Mouse (Mus musculus): ENCODE data around the gene Nqo1. TPM values are rescaled to one million over a fixed set of nuclear protein-coding genes. Genes with fewer than 3 reads are reported as not detected.

The Nqo1 gene
- polyA plus RNA-seq, 1 experiment from 2014 or later: 3.3 TPM

DNA sequence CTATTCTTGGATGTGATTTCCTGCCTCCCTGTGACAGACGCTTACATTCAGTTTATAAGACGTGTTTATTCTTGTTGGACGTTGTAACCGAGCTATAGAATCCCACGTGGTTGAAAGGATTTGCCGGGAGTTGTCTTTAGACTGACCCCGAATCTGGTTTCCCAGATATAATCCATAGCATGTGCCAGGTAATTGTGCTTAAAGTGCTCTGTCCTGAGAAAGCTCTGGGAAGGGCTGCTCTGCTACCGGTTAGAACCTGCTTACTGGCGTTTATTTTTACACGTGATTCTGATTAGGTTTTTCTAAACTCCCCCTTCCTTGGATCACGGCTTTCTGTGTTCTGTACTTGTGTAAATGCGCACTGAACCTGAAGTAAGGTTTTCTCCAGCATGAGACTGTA lies 5.3 kb downstream of the Nqo1 start:
- no peaks in the 10 kb centered on the region for H3K27me3 ChIP-seq
- H3K9me3 ChIP-seq: no peaks in the 10 kb centered on the region
- no peak overlapping the region for H3K4me2 ChIP-seq (replicated peaks)
- 66% methylated on average over 12 of the region's 12 CpGs for WGBS
- no peak overlapping the region for H3K9ac ChIP-seq (replicated peaks)
- H3K36me3 ChIP-seq: no peaks in the 10 kb centered on the region
- peaks cover 3% of the 10 kb centered on the region; the same call in 1 of the 2 replicates for H3K4me1 ChIP-seq (replicated peaks)
- H3K4me3 ChIP-seq (replicated peaks): no peak overlapping the region
- H3K27ac ChIP-seq: no peak overlapping the region
- ATAC-seq: no peak

- Histone ChIP-seq H3K9me3 (no peaks in the 10 kb centered on the region), H3K27me3 (no peaks in the 10 kb centered on the region), H3K4me1 (replicated peaks) (no peaks in the 10 kb centered on the region), H3K9ac (replicated peaks) (no peak overlapping the region), H3K4me3 (replicated peaks) (no peak overlapping the region), H3K36me3 (no peaks in the 10 kb centered on the region), H3K27ac (no peak overlapping the region), H3K4me2 (replicated peaks) (no peak overlapping the region)
- whole genome bisulfite sequencing: 90% methylated on average over 10 of the region's 10 CpGs
- ATAC-seq: no peak
Observed at GRCm38 (mm10) chr8:107396106-107396670, 6.8 kb downstream of the Nqo1 start.

- H3K9ac ChIP-seq (replicated peaks): no peak overlapping the region
- H3K27me3 ChIP-seq: no peaks in the 10 kb centered on the region
- no peak for ATAC-seq
- H3K4me1 ChIP-seq (replicated peaks): no peaks in the 10 kb centered on the region
- H3K36me3 ChIP-seq: no peaks in the 10 kb centered on the region
- H3K27ac ChIP-seq: no peak overlapping the region
- H3K4me3 ChIP-seq (replicated peaks): no peak overlapping the region
- no peaks in the 10 kb centered on the region for H3K9me3 ChIP-seq
- H3K4me2 ChIP-seq (replicated peaks): no peak overlapping the region
Observed at GRCm38 (mm10) chr8:107395397-107395796, 7.6 kb downstream of the Nqo1 start.

DNA sequence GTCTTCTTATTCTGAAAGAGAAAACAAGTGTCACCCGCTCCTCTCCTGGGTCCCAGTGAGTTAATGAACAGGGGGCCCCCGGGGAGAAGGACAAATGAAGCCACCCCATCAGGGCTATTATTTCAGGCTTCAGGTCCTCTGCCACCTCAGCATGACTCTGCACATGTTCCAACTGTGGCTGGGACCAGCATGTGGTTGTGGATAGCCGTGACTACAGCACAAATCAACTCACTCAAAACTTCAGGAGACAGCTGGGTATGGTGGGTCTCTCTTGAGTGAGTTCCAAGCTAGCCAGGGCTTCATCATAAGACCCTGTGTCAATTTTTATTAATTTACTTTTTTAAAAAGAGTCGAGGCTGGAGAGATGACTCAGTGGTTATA lies 11.9 kb downstream of the Nqo1 start:
- H3K4me2 ChIP-seq (replicated peaks): no peak overlapping the region
- H3K9ac ChIP-seq (replicated peaks): no peak overlapping the region
- no peak for ATAC-seq
- no peaks in the 10 kb centered on the region for H3K27me3 ChIP-seq
- H3K9me3 ChIP-seq: no peaks in the 10 kb centered on the region
- no peak overlapping the region for H3K4me3 ChIP-seq (replicated peaks)
- no peak overlapping the region for H3K27ac ChIP-seq
- 80% methylated on average over 4 of the region's 4 CpGs for WGBS
- H3K4me1 ChIP-seq (replicated peaks): no peaks in the 10 kb centered on the region
- H3K36me3 ChIP-seq: no peaks in the 10 kb centered on the region

- Histone ChIP-seq H3K9ac (replicated peaks) (no peak overlapping the region), H3K4me1 (replicated peaks) (no peaks in the 10 kb centered on the region), H3K9me3 (no peaks in the 10 kb centered on the region), H3K27me3 (no peaks in the 10 kb centered on the region), H3K4me2 (replicated peaks) (no peak overlapping the region), H3K27ac (no peak overlapping the region), H3K4me3 (replicated peaks) (no peak overlapping the region), H3K36me3 (no peaks in the 10 kb centered on the region)
- ATAC-seq: no peak
- 93% methylated on average over 16 of the region's 16 CpGs for WGBS
Observed at GRCm38 (mm10) chr8:107390476-107391135, 12.4 kb downstream of the Nqo1 start.

DNA sequence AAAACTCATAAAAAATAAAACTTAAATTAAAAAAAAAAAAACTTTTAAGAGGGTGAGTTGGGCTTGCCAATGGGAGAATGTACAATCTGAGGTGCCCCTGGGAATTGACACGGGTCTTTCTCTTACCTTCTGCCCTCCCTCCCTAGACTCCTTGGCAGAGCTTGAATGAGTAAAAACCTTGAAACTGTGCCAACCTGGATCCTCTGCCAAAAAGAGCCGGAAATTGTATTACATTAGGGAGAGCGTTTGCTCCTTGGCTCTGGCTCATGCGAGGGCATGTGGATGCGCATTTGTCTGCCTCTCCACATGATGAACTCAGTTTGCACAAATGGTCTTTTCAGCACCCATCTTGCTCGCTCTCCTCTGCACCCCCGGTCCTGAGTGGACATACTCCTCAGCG lies 13.4 kb downstream of the Nqo1 start:
- Histone ChIP-seq H3K9me3 (no peaks in the 10 kb centered on the region), H3K36me3 (no peaks in the 10 kb centered on the region), H3K27me3 (no peaks in the 10 kb centered on the region), H3K4me1 (replicated peaks) (no peaks in the 10 kb centered on the region), H3K9ac (replicated peaks) (no peak overlapping the region), H3K27ac (no peak overlapping the region), H3K4me3 (replicated peaks) (no peak overlapping the region), H3K4me2 (replicated peaks) (no peak overlapping the region)
- no peak for ATAC-seq
- WGBS: 78% methylated on average over 8 of the region's 8 CpGs

- H3K9me3 ChIP-seq: no peaks in the 10 kb centered on the region
- no peak overlapping the region for H3K4me3 ChIP-seq (replicated peaks)
- no peaks in the 10 kb centered on the region for H3K36me3 ChIP-seq
- no peaks in the 10 kb centered on the region for H3K27me3 ChIP-seq
- no peak for ATAC-seq
- no peak overlapping the region for H3K4me2 ChIP-seq (replicated peaks)
- 69% methylated on average over 5 of the region's 5 CpGs for WGBS
- no peaks in the 10 kb centered on the region for H3K4me1 ChIP-seq (replicated peaks)
- H3K27ac ChIP-seq: no peak overlapping the region
- no peak overlapping the region for H3K9ac ChIP-seq (replicated peaks)
Observed at GRCm38 (mm10) chr8:107387861-107388260, 15.1 kb downstream of the Nqo1 start.

GRCm38 (mm10) chr8:107386642-107387041 lies 16.4 kb downstream of the Nqo1 start:
- Histone ChIP-seq H3K27ac (no peak overlapping the region), H3K9me3 (no peaks in the 10 kb centered on the region), H3K4me3 (replicated peaks) (no peak overlapping the region), H3K27me3 (no peaks in the 10 kb centered on the region), H3K9ac (replicated peaks) (no peak overlapping the region), H3K36me3 (no peaks in the 10 kb centered on the region), H3K4me2 (replicated peaks) (no peak overlapping the region), H3K4me1 (replicated peaks) (no peaks in the 10 kb centered on the region)
- ATAC-seq: no peak
- 36% methylated on average over 3 of the region's 3 CpGs for WGBS

GRCm38 (mm10) chr8:107386171-107386570 lies 16.8 kb downstream of the Nqo1 start:
- no peaks in the 10 kb centered on the region for H3K4me1 ChIP-seq (replicated peaks)
- H3K27ac ChIP-seq: no peak overlapping the region
- no peak overlapping the region for H3K9ac ChIP-seq (replicated peaks)
- no peak for ATAC-seq
- no peak overlapping the region for H3K4me2 ChIP-seq (replicated peaks)
- H3K9me3 ChIP-seq: no peaks in the 10 kb centered on the region
- 66% methylated on average over 5 of the region's 5 CpGs for WGBS
- no peaks in the 10 kb centered on the region for H3K27me3 ChIP-seq
- no peaks in the 10 kb centered on the region for H3K36me3 ChIP-seq
- no peak overlapping the region for H3K4me3 ChIP-seq (replicated peaks)

- H3K36me3 ChIP-seq: peaks cover 7% of the 10 kb centered on the region
- WGBS: 87% methylated on average over 2 of the region's 2 CpGs
Observed at GRCm38 (mm10) chr8:107385063-107385462, 17.9 kb downstream of the Nqo1 start.

DNA sequence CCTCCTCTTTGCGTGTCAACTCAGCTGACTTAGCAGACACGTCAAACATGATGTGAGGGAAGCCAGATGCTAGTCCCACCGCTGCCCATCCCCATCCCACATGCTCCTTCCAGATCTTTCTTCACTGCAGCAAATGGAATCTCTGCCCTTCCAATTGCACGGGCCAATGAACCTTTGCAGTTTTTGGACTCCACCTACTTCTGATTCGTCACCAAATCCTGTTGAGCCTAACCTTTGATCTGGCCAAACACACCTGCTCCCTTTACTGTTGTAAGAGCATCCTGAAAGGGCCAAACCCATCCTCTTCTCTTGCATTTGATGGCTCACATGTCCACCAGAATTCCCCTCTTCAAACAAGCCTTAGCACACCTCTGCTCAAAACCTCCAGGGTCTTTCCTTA lies 18.4 kb downstream of the Nqo1 start:
- peaks cover 9% of the 10 kb centered on the region for H3K36me3 ChIP-seq
- no peak overlapping the region for H3K9ac ChIP-seq (replicated peaks)
- no peaks in the 10 kb centered on the region for H3K9me3 ChIP-seq
- no peak overlapping the region for H3K4me3 ChIP-seq (replicated peaks)
- no peak overlapping the region for H3K4me2 ChIP-seq (replicated peaks)
- H3K4me1 ChIP-seq (replicated peaks): no peaks in the 10 kb centered on the region
- H3K27ac ChIP-seq: no peak overlapping the region
- H3K27me3 ChIP-seq: no peaks in the 10 kb centered on the region
- 69% methylated on average over 5 of the region's 5 CpGs for WGBS
- no peak for ATAC-seq

More at GRCm38 (mm10) chr8:107385063-107385462, 17.9 kb downstream of the Nqo1 start:
- Histone ChIP-seq H3K4me3 (replicated peaks) (no peak overlapping the region), H3K4me2 (replicated peaks) (no peak overlapping the region), H3K27me3 (no peaks in the 10 kb centered on the region), H3K9me3 (no peaks in the 10 kb centered on the region), H3K4me1 (replicated peaks) (no peaks in the 10 kb centered on the region), H3K27ac (no peak overlapping the region), H3K9ac (replicated peaks) (no peak overlapping the region)
- ATAC-seq: no peak

DNA sequence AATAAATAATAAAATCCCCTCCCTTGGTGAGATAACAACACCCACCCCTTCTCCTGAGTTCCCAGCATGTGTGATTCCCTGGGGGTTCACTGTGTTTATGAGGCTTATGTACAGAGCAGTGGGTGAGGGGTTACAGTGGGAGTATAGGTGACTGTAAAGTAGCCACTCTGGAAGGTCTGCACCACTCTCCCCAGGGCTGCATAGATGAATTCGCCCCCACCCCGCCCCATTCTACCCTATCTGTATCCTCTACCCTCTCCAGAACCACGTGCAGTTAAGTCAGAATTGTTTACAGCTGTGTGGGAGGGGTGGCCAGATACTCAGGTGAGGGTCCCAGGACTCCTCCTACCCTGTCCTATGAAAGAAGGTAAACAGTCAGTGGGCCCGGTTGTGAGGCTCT lies 20.1 kb downstream of the Nqo1 start:
- Histone ChIP-seq H3K27ac (no peak overlapping the region), H3K36me3 (peaks cover 19% of the 10 kb centered on the region), H3K4me2 (replicated peaks) (no peak overlapping the region), H3K27me3 (no peaks in the 10 kb centered on the region), H3K4me1 (replicated peaks) (no peaks in the 10 kb centered on the region), H3K9me3 (no peaks in the 10 kb centered on the region), H3K4me3 (replicated peaks) (no peak overlapping the region), H3K9ac (replicated peaks) (no peak overlapping the region)
- ATAC-seq: no peak
- 77% methylated on average over 4 of the region's 4 CpGs for whole genome bisulfite sequencing

DNA sequence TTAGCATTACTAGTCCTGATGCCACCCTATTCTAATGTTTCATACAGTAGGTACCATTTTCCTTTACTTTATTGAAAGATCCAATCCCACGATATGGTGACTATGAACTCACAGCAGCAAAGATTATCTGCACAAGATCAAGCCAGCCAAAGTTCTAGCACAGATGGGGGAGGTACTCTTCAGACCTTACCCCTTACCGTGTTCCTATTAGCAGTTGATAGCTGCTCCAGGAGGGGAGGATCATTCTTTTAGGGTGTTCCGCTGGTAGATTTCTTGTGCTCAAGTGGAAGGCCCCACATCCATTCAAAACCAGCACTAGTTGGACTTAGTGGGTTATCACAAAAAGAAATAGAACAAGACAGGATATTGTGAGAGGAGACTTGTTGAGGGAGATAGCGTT lies 21.3 kb downstream of the Nqo1 start:
- no peaks in the 10 kb centered on the region for H3K4me1 ChIP-seq (replicated peaks)
- H3K27ac ChIP-seq: no peak overlapping the region
- no peak overlapping the region for H3K4me2 ChIP-seq (replicated peaks)
- 94% methylated on average over 4 of the region's 4 CpGs for WGBS
- no peaks in the 10 kb centered on the region for H3K9me3 ChIP-seq
- H3K36me3 ChIP-seq: peaks cover 19% of the 10 kb centered on the region
- no peak for ATAC-seq
- no peaks in the 10 kb centered on the region for H3K27me3 ChIP-seq
- no peak overlapping the region for H3K9ac ChIP-seq (replicated peaks)
- no peak overlapping the region for H3K4me3 ChIP-seq (replicated peaks)
